Mouse (Mus musculus) ovary, postnatal 36 days (tissue): ENCODE data around the gene Olfr1166.
"Not testable (repeated sequence)": the region's sequence is repeated elsewhere in the genome, so short reads cannot be mapped to it uniquely, and the experiment has no call there.

Experiments
- DNase-seq: peaks from one replicate; pipeline ENCODE4 v3.0.0; 2022; ENCODE audit warnings: low spot score, mixed read lengths

Olfr1166 gene

GRCm38 (mm10) chr2:88128172-88128571, at the start of gene Olfr1166:
TSS of gene Olfr1166 (minus strand) at chr2:88128272.
- no peak for DNase-seq

DNA sequence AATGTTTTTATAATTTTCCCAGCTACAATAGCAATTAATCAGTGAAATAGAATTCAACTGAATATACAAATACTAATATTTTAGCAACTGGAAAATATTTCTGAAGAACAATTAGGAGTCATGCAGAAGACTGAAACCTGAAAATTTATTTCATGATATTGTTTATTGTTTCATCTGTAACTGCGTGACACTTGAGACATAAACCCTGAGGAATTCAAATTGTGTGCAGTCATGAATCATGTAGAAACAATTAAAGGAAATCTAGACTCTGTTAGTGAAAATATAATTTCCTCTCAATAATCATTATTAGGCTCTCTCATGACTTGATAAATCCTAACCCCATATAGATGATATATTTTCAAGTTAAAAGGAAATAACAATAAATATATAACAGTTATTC, 27.0 kb upstream of the Olfr1166 start, which contains the start of gene Olfr1167:
Gene Olfr1167, minus strand, starts transcription at position 101 of the 400 bp plus-strand sequence.
- DNase-seq, result not testable (repeated sequence)

- DNase-seq, result no peak
Measured at GRCm38 (mm10) chr2:88093866-88094265, 34.2 kb downstream of the Olfr1166 start, which contains the start of gene Olfr1164. TSS of gene Olfr1164 (minus strand) at chr2:88093966.
